Mouse (Mus musculus) MEL (cell line): Measurements from ENCODE around the gene Lmnb2.
A peak's percentile ranks its signal among the peaks of the same experiment; 100 is the strongest.

Experiments
- GATA1 ChIP-seq: IDR thresholded peaks from 2 replicates; pipeline ENCODE4 v1.6.1; 2011; ENCODE audit warnings: low read depth, low read length, improper control_type of control experiment
- MAFK ChIP-seq: IDR thresholded peaks from 2 replicates; pipeline ENCODE4 v1.6.1; 2011; ENCODE audit warnings: low read depth, mild to moderate bottlenecking, low read length, improper control_type of control experiment, borderline replicate concordance
- MEF2A ChIP-seq: IDR thresholded peaks from 2 replicates; pipeline ENCODE4 v1.6.1; 2014; ENCODE audit warnings: low read depth, mild to moderate bottlenecking, inconsistent platforms, low read length, improper control_type of control experiment; ENCODE audit not compliant: poor library complexity, insufficient replicate concordance, severe bottlenecking; ENCODE audit errors: extremely low read depth
- MXI1 ChIP-seq: IDR thresholded peaks from 2 replicates; pipeline ENCODE4 v1.6.1; 2011; ENCODE audit warnings: mild to moderate bottlenecking, low read depth, low read length, improper control_type of control experiment
- NELFE ChIP-seq: IDR thresholded peaks from 2 replicates; pipeline ENCODE4 v1.6.1; 2011; ENCODE audit warnings: low read depth, low read length, improper control_type of control experiment
- TAL1 ChIP-seq: IDR thresholded peaks from 2 replicates; pipeline ENCODE4 v1.6.1; 2012; ENCODE audit warnings: mild to moderate bottlenecking, inconsistent platforms, low read length, moderate library complexity, mixed read lengths
- ZC3H11A ChIP-seq: IDR thresholded peaks from 2 replicates; pipeline ENCODE4 v1.6.1; 2012; ENCODE audit warnings: low read depth, mild to moderate bottlenecking, inconsistent platforms, low read length, improper control_type of control experiment

- no peak for TF ChIP-seq MEF2A
- peak; percentile 26; the same call in 1 of the 2 replicates for TF ChIP-seq MXI1
- TF ChIP-seq GATA1 = peak; percentile 42; the same call in 1 of the 2 replicates
- no peak for TF ChIP-seq ZC3H11A
- peak; percentile 64 for TF ChIP-seq TAL1
- TF ChIP-seq MAFK = no peak
- TF ChIP-seq NELFE = no peak
These were observed 30.9 kb downstream of the Lmnb2 start for GRCm38 (mm10) chr10:80887181-80887580.
